Mouse (Mus musculus) megakaryocyte, embryonic 14.5 days (primary cell): ENCODE results near the gene Muc3. TPM values are rescaled to one million over a fixed set of nuclear protein-coding genes. Genes with fewer than 3 reads are reported as not detected.

Source experiments
- H3K27me3 ChIP-seq: replicated peaks from 2 replicates; pipeline ENCODE3; 2012; ENCODE audit warnings: inconsistent platforms
- H3K36me3 ChIP-seq: replicated peaks from 2 replicates; pipeline ENCODE3; 2012; ENCODE audit warnings: low read length, inconsistent platforms, mixed read lengths
- H3K4me1 ChIP-seq: 2 replicates; pipeline ENCODE4 v1.6.1; 2012; ENCODE audit warnings: inconsistent platforms
- H3K4me3 ChIP-seq: replicated peaks from 2 replicates; pipeline ENCODE3; 2012; ENCODE audit warnings: moderate library complexity, mild to moderate bottlenecking, inconsistent platforms
- H3K9me3 ChIP-seq: 2 replicates; pipeline ENCODE4 v1.6.1; 2012; ENCODE audit warnings: inconsistent platforms
- FLI1 ChIP-seq: IDR thresholded peaks from 2 replicates; pipeline ENCODE4 v1.6.1; 2012; ENCODE audit warnings: low read length, inconsistent platforms, mixed read lengths
- GATA1 ChIP-seq: IDR thresholded peaks from 3 replicates; pipeline ENCODE4 v1.6.1; 2012; ENCODE audit warnings: mixed read lengths, low read length, inconsistent platforms, borderline replicate concordance
- polyA plus RNA-seq: library from polyadenylated mRNA; stranded (reverse); fragments of >175 nt; gene quantifications from 2 replicates; pipeline ENCODE4 v1.2.3, GENCODE M21; 2012; ENCODE audit warnings: low replicate concordance; ENCODE audit not compliant: insufficient read depth

Muc3 gene
- polyA plus RNA-seq, 1 experiment, result not detected

- H3K4me1 ChIP-seq, result peaks cover 42% of the 10 kb centered on the region
- peaks cover 70% of the 10 kb centered on the region for H3K36me3 ChIP-seq
- H3K4me3 ChIP-seq, result no peak overlapping the region
- TF ChIP-seq FLI1, result no peak
- no peak for TF ChIP-seq GATA1
- H3K9me3 ChIP-seq, result peaks cover 25% of the 10 kb centered on the region
- H3K27me3 ChIP-seq, result no peaks in the 10 kb centered on the region
Observed at GRCm38 (mm10) chr5:137110863-137111262, 38.3 kb downstream of the Muc3 start.

- H3K36me3 ChIP-seq, result peaks cover 76% of the 10 kb centered on the region
- H3K4me3 ChIP-seq, result peak overlapping the region; percentile 56
- no peak for TF ChIP-seq GATA1
- TF ChIP-seq FLI1, result no peak
- no peaks in the 10 kb centered on the region for H3K27me3 ChIP-seq
- H3K9me3 ChIP-seq, result peaks cover 25% of the 10 kb centered on the region
- peaks cover 45% of the 10 kb centered on the region for H3K4me1 ChIP-seq
Observed at GRCm38 (mm10) chr5:137109941-137110593, 39.1 kb downstream of the Muc3 start.

DNA sequence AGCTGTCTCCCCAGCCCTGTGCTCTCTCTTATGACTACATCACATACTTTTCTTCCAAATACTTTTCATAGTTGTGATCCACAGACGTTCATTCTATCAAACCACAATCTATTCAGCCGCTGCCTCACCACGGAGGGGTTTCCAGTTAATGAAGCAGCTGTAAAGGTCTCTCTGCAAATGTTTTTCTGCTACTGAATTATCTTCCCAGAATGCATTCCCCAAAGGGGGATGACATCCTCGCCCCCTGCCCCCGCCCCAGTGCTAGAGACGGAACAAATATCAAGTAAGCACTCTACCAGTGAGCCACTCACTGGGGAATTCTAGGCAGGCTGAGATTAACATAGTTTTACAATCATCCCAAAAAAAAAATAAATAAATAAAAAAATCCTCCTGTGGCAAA, 41.0 kb downstream of the Muc3 start:
- Histone ChIP-seq H3K36me3 (peaks cover 68% of the 10 kb centered on the region), H3K27me3 (no peaks in the 10 kb centered on the region), H3K9me3 (peaks cover 17% of the 10 kb centered on the region), H3K4me3 (no peak overlapping the region), H3K4me1 (peaks cover 50% of the 10 kb centered on the region)
- no peak for TF ChIP-seq FLI1
- TF ChIP-seq GATA1, result no peak

- peaks cover 13% of the 10 kb centered on the region for H3K9me3 ChIP-seq
- H3K27me3 ChIP-seq, result no peaks in the 10 kb centered on the region
- peaks cover 64% of the 10 kb centered on the region for H3K36me3 ChIP-seq
- TF ChIP-seq GATA1 (no peak), FLI1 (no peak)
- no peak overlapping the region for H3K4me3 ChIP-seq
- peaks cover 55% of the 10 kb centered on the region for H3K4me1 ChIP-seq
Observed at GRCm38 (mm10) chr5:137107670-137108069, 41.5 kb downstream of the Muc3 start.

DNA sequence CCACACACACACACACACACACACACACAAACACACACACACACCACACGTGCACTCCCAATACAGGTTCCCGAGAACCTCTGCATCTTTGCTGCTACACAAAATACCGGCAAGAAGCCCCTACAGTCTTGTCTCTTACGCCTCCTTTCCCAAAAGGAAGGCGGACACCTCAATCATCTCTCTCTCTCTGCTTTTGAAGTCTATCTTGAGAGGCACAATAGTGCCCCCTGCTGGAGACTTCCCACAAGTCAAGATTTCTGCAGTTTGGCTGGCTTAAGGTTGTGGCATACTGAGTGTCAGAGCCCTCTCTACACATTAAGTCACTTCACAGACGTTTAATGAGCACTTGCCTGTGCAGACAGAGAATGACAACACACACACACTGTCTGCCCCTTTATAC, 42.1 kb downstream of the Muc3 start:
- Histone ChIP-seq H3K4me3 (peak overlapping the region; percentile 78), H3K36me3 (peaks cover 58% of the 10 kb centered on the region), H3K4me1 (peaks cover 61% of the 10 kb centered on the region), H3K9me3 (peaks cover 11% of the 10 kb centered on the region; the same call in 1 of the 2 replicates), H3K27me3 (no peaks in the 10 kb centered on the region)
- TF ChIP-seq GATA1 (no peak), FLI1 (no peak)

- no peak overlapping the region for H3K4me3 ChIP-seq
- TF ChIP-seq FLI1 (no peak), GATA1 (no peak)
- peaks cover 11% of the 10 kb centered on the region; the same call in 1 of the 2 replicates for H3K9me3 ChIP-seq
- H3K27me3 ChIP-seq, result no peaks in the 10 kb centered on the region
- H3K4me1 ChIP-seq, result peaks cover 66% of the 10 kb centered on the region
- H3K36me3 ChIP-seq, result peaks cover 52% of the 10 kb centered on the region
Observed at GRCm38 (mm10) chr5:137106434-137106833, 42.7 kb downstream of the Muc3 start.

- Histone ChIP-seq H3K36me3 (peaks cover 31% of the 10 kb centered on the region), H3K4me1 (peaks cover 86% of the 10 kb centered on the region), H3K4me3 (peak overlapping the region; percentile 88), H3K27me3 (no peaks in the 10 kb centered on the region), H3K9me3 (0 out of 2 replicates have a peak, but pooled peaks cover 2% of the 10 kb centered on the region)
- TF ChIP-seq FLI1, result no peak
Observed at GRCm38 (mm10) chr5:137103969-137104368, 45.2 kb downstream of the Muc3 start.

DNA sequence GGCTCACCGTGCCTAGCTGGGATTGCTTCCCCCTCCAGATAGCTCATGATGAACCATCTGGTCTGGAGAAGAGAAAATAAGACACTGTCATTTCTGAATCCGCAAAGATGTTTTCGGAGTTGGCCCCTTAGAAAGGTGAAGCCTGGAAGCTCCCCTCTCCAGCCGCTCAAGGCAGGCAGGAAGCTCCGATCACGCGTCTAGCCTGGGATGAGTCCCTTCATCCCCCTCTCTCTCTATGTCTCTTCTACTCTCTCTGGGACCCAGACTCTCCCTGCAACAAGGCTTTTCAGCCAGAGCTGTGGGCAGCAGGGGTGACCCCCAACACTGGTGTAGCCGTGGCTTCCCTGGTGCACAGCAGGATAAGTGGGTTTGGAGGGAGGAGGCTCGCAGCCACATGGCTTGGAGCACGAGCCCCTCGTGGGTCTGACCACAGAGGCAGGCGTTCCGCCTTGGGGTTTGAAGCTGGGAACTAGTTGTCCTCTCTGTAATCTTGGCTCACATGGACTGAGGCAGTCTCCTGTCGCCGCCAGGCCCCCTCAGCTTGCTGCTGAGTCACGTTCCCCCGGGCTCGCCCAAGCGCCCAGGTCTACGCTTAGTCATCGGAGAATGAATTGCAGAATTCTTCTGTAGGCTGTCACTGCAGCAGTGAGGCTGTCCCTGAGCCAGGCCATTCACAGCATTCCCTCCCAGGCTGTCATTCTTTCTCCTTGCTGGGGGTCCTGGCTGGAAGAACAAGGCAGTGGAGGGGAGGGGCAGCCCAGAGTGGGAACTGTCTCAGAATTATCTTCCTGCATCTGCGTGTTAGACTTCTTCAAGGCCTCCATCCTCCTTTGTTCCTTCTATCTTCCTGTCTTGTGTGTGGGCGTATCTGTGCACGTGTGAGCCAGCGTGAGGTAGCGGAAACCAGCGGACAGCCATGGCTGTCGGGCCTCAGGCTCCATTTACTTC, 46.3 kb downstream of the Muc3 start:
- Histone ChIP-seq H3K4me1 (peaks cover 96% of the 10 kb centered on the region), H3K9me3 (0 out of 2 replicates have a peak, but pooled peaks cover 2% of the 10 kb centered on the region), H3K27me3 (no peaks in the 10 kb centered on the region), H3K36me3 (peaks cover 28% of the 10 kb centered on the region), H3K4me3 (peak overlapping the region; percentile 88)
- TF ChIP-seq GATA1 (no peak), FLI1 (no peak)

GRCm38 (mm10) chr5:137102078-137102477, 47.0 kb downstream of the Muc3 start:
- Histone ChIP-seq H3K9me3 (0 out of 2 replicates have a peak, but pooled peaks cover 2% of the 10 kb centered on the region), H3K4me3 (peak overlapping the region; percentile 88), H3K4me1 (peaks cover 91% of the 10 kb centered on the region), H3K36me3 (peaks cover 26% of the 10 kb centered on the region), H3K27me3 (no peaks in the 10 kb centered on the region)
- TF ChIP-seq GATA1 (no peak), FLI1 (no peak)

GRCm38 (mm10) chr5:137100660-137101059, 48.5 kb downstream of the Muc3 start:
- no peak for TF ChIP-seq GATA1
- no peak for TF ChIP-seq FLI1
- Histone ChIP-seq H3K27me3 (no peaks in the 10 kb centered on the region), H3K36me3 (peaks cover 17% of the 10 kb centered on the region), H3K4me1 (peaks cover 80% of the 10 kb centered on the region), H3K4me3 (no peak overlapping the region), H3K9me3 (0 out of 2 replicates have a peak, but pooled peaks cover 9% of the 10 kb centered on the region)
